ENCODE assay signal across 8 mouse cellular contexts in the genomic region with DNA sequence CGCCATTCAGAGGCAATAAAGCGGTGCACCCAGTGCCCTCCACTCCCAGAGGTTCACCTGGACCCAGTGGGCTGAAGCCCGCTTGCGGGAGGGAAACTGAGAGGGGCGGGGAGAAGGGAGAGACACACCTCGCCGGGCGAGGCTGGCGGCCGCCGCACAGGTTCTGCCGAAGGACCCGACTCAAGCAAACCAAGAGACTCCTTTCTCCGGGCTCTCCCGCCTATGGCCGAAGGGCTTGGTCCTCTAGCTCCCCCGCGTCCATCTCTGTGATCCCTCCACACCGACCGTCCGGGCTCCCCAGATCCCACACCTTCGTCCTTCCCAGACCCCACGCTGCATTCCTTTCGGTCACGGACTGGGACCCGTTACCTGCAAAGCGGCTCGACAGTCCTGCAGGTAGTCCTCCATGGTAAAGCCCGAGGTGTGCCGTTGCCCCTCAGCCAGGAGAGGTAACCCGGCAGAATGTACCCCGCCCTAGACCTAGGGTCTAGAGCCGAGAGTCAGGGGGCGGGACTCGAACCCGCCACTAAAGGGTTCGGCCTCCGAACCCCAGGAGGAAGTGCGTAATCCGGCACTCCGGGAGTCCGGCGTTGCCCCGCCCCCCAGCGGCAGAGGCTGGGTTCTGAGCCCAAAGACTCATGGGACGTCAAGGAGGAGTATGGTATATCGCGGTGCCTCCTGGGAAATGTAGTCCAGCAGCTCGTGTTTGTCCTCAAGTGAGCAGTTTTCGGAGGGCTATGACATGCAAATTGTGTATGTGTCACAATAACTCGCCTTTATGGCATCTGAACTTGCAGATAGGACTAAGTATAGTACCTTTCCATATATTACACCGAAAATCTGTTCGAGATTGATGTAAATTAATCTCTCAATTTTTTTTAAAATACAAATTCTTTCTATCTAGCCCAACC. TPM values are rescaled to one million over a fixed set of nuclear protein-coding genes. Genes with fewer than 3 reads are reported as not detected.
DNase-seq lines count a peak whose midpoint lies in the region; ATAC-seq and TF ChIP-seq lines count a peak whose summit lies in the region.

A gene (plus strand): TSS at position 130 of the 911 bp plus-strand sequence.
A gene (minus strand): TSS at position 861 of the 911 bp plus-strand sequence.

- peak within 1 kb of the TSS; percentile 88 for H3K27ac ChIP-seq in hindbrain, embryonic 14.5 days

- H3K4me2 ChIP-seq in hindbrain, embryonic 14.5 days (replicated peaks) = peak within 1 kb of the TSS; percentile 80

- H3K9ac ChIP-seq in hindbrain, embryonic 14.5 days = peak within 1 kb of the TSS; percentile 87

- in situ Hi-C loops in Patski (cut with MboI; ENCODE audit: low pct_unique_long_range_greater_than_20kb) = no loop called here

- ATAC-seq in Patski = peak; percentile 57
- peak; percentile 91 for ATAC-seq in hindbrain, embryonic 14.5 days (ENCODE audit: low FRiP score)

- peaks cover 31% of the 10 kb centered on the region for H3K4me1 ChIP-seq in hindbrain, embryonic 14.5 days (replicated peaks; ENCODE audit: control insufficient read depth, insufficient read depth, low read length)

- H3K27me3 ChIP-seq in Patski = no peaks in the 10 kb centered on the region
- H3K27me3 ChIP-seq in hindbrain, embryonic 14.5 days (ENCODE audit: control insufficient read depth, insufficient read depth, low read length) = no peaks in the 10 kb centered on the region

- H3K36me3 ChIP-seq in hindbrain, embryonic 14.5 days (replicated peaks; ENCODE audit: control insufficient read depth, insufficient read depth) = no peaks in the 10 kb centered on the region

- POLR2A ChIA-PET in Patski (lab: Charles Lee) = interaction anchor here (0.6 to 3.8 kb wide), 10 partner anchors 9 to 154 kb away, joined by 3 to 23 read pairs (median 5); a partner anchor contains a TSS

- peak within 1 kb of the TSS; percentile 72 for H3K4me3 ChIP-seq in hindbrain, embryonic 14.5 days (replicated peaks; ENCODE audit: low read length)

- CTCF ChIA-PET in Patski (lab: Charles Lee) = interaction anchor here (0.6 to 0.9 kb wide), 3 partner anchors 13 to 69 kb away, joined by 3 read pairs; no protein-coding TSS in a partner anchor

- DNase-seq in Patski (ENCODE audit: low read depth, low spot score) = peak; percentile 95
- DNase-seq in cerebellum, postnatal 14 days = peak; percentile 99 to 100
- peak; percentile 95 to 98 for DNase-seq in frontal cortex, postnatal 25 days (ENCODE audit: low spot score in 2 of 2)
- peak; percentile 97 for DNase-seq in hindbrain, embryonic 14.5 days (ENCODE audit: low spot score)
- DNase-seq in layer of hippocampus, postnatal 36 days = peak; percentile 97 to 98
- peak; percentile 100 for DNase-seq in lung, postnatal 36 days
- DNase-seq in retina, postnatal 1 day = peak; percentile 98
- peak; percentile 95 to 97 for DNase-seq in urinary bladder, adult 18-20 months (ENCODE audit: low spot score in 2 of 2)

- TF ChIP-seq CTCF in Patski (IDR thresholded peaks at IDR 0.05) = no peak

- WGBS in hindbrain, embryonic 14.5 days = under 1% methylated on average over 53 of the region's 53 CpGs

- H3K9me3 ChIP-seq in hindbrain, embryonic 14.5 days (ENCODE audit: control insufficient read depth, low read length) = no peaks in the 10 kb centered on the region

RNA-seq across cellular contexts. Expression of the first gene that starts in this region (rescaled TPM):
- 80.5 TPM for polyA plus RNA-seq in Patski (2021)
- polyA plus RNA-seq in hindbrain, embryonic 14.5 days (2014; fragmentation: Nextera tagmentation; extraction: Ambion mirVana) = 37.8 and 38.9 TPM in 2 replicates
- total RNA-seq in layer of hippocampus, postnatal 36 days (2021) = 10 to 100 TPM; 19.3 to 19.4 TPM

RNA-seq across cellular contexts. Expression of the second gene that starts in this region (rescaled TPM):
- 42.2 TPM for polyA plus RNA-seq in Patski (2021)
- polyA plus RNA-seq in hindbrain, embryonic 14.5 days (2014; fragmentation: Nextera tagmentation; extraction: Ambion mirVana) = 63.8 and 66.0 TPM in 2 replicates
- 10 to 100 TPM; 19.8 to 22.2 TPM for total RNA-seq in layer of hippocampus, postnatal 36 days (2021)

Comparison
In these comparisons a context has a peak if more than half of its experiments do, and no peak if none do; other contexts are left out.
1. Peak in every context shown above with its lines: DNase-seq, ATAC-seq, H3K4me3 ChIP-seq and H3K27ac ChIP-seq.